Mouse (Mus musculus) layer of hippocampus, adult 6 months (tissue): ENCODE results near the gene 2310057J18Rik. TPM values are rescaled to one million over a fixed set of nuclear protein-coding genes. Genes with fewer than 3 reads are reported as not detected.

Experiments used
- long read RNA-seq, 2 experiments: library from polyadenylated mRNA; unstranded; transcript quantifications; one replicate each; pipeline ENCODE4 v2.0.0; 2019 to 2020
- polyA plus RNA-seq: library from polyadenylated mRNA; unstranded; fragments of <200 nt; fragmentation: Nextera tagmentation; gene quantifications from 2 replicates; pipeline ENCODE4 v1.2.3, GENCODE M21; 2021

Gene 2310057J18Rik
- not detected in 2 replicates for polyA plus RNA-seq
- long read RNA-seq, experiment 1, result 0 reads
- long read RNA-seq, experiment 2, result 0 reads

GRCm38 (mm10) chr10:28986203-28986602, at the start of gene 2310057J18Rik:
Gene 2310057J18Rik, minus strand, starts transcription at chr10:28986303.

Other genes starting within 250 kb of the 2310057J18Rik start
- gene Soga3, start 157.5 kb upstream of the 2310057J18Rik start, polyA plus RNA-seq, result 122 and 140 TPM in 2 replicates
- gene Gm49353, start 212.7 kb upstream of the 2310057J18Rik start, polyA plus RNA-seq, result 0.69 and 2.7 TPM in 2 replicates
- gene 9330159F19Rik, start 225.3 kb upstream of the 2310057J18Rik start, polyA plus RNA-seq, result 8.7 and 11.9 TPM in 2 replicates